Mouse (Mus musculus) heart, embryonic 11.5 days (tissue): ENCODE data around the gene Arhgap36. TPM values are rescaled to one million over a fixed set of nuclear protein-coding genes. Genes with fewer than 3 reads are reported as not detected.

ENCODE experiments used
- polyA plus RNA-seq: library from polyadenylated mRNA; unstranded; fragments of >200 nt; fragmentation: Nextera tagmentation; extraction: Ambion mirVana; gene quantifications from 2 replicates; pipeline ENCODE4 v1.2.1, GENCODE M21; 2014

Gene Arhgap36
- polyA plus RNA-seq, 1 experiment from 2014 or later: 1.3 TPM

Other genes with a start within 250 kb of the Arhgap36 start
- 6.6 and 7.4 TPM in 2 replicates for gene Enox2, start 175.7 kb upstream of the Arhgap36 start, polyA plus RNA-seq
- not detected in 2 replicates for gene Olfr1320, start 208.4 kb downstream of the Arhgap36 start, polyA plus RNA-seq